Mouse (Mus musculus) CH12.LX (cell line): ENCODE results near the gene Nmd3. TPM values are rescaled to one million over a fixed set of nuclear protein-coding genes. Genes with fewer than 3 reads are reported as not detected.

Experiments used
- DNase-seq: peaks from one replicate; pipeline ENCODE4 v3.0.0-alpha.2; 2013; ENCODE audit errors: extremely low read depth
- H3K27ac ChIP-seq: 2 replicates; pipeline ENCODE4 v1.5.1; 2012; ENCODE audit warnings: low read depth, mild to moderate bottlenecking, control low read depth, moderate library complexity; ENCODE audit not compliant: insufficient read depth
- H3K27me3 ChIP-seq: replicated peaks from 2 replicates; pipeline ENCODE3; 2012; ENCODE audit warnings: inconsistent platforms
- H3K36me3 ChIP-seq, 2 experiments: replicated peaks in 1 of 2; 2 replicates each; pipeline versions ENCODE3 to v1.6.1; 2012; ENCODE audit warnings: inconsistent platforms in 1 of 2, low read length in 1 of 2, mild to moderate bottlenecking in 1 of 2, mixed read lengths in 1 of 2, moderate library complexity in 1 of 2; ENCODE audit not compliant: control insufficient read depth in 1 of 2, insufficient read depth in 1 of 2
- H3K4me1 ChIP-seq, 2 experiments: 2 replicates each; pipeline ENCODE4 v1.6.1; 2012; ENCODE audit warnings: inconsistent platforms in 1 of 2, moderate library complexity in 1 of 2; ENCODE audit not compliant: insufficient read depth in 2 of 2, control insufficient read depth in 1 of 2
- H3K4me2 ChIP-seq: 2 replicates; pipeline ENCODE4 v1.6.1; 2012; ENCODE audit warnings: low read depth, mild to moderate bottlenecking, control low read depth; ENCODE audit not compliant: poor library complexity, insufficient read depth, severe bottlenecking
- H3K4me3 ChIP-seq, 3 experiments: fragments of 150-350 bp in 1 of 3; sonication (generic) in 1 of 3; replicated peaks in 1 of 3; 2 replicates each; pipeline versions ENCODE3 to v1.5.1; 2011 to 2012; ENCODE audit warnings: low read depth in 2 of 3, low read length in 2 of 3, mild to moderate bottlenecking in 2 of 3, moderate library complexity in 2 of 3, control low read depth in 1 of 3, improper control_type of control experiment in 1 of 3, inconsistent platforms in 1 of 3, mixed read lengths in 1 of 3; ENCODE audit not compliant: poor library complexity in 1 of 3
- H3K79me2 ChIP-seq: replicated peaks from 2 replicates; pipeline ENCODE4 v1.6.1; 2012; ENCODE audit warnings: mild to moderate bottlenecking, moderate library complexity; ENCODE audit not compliant: control insufficient read depth, poor library complexity, insufficient read depth, severe bottlenecking; ENCODE audit errors: extremely low read depth
- H3K9ac ChIP-seq: 2 replicates; pipeline ENCODE4 v1.6.1; 2012; ENCODE audit warnings: low read depth, mild to moderate bottlenecking, control low read depth, moderate library complexity; ENCODE audit not compliant: insufficient read depth
- H3K9me3 ChIP-seq: replicated peaks from 2 replicates; pipeline ENCODE3; 2012; ENCODE audit warnings: low read length, inconsistent platforms, mixed read lengths
- CHD2 ChIP-seq: IDR thresholded peaks from 2 replicates; pipeline ENCODE4 v1.6.1; 2011; ENCODE audit warnings: low read length, improper control_type of control experiment
- GABPA ChIP-seq: IDR thresholded peaks from 2 replicates; pipeline ENCODE4 v1.6.1; 2012; ENCODE audit warnings: low read depth, low read length, improper control_type of control experiment, inconsistent platforms; ENCODE audit not compliant: insufficient replicate concordance
- HCFC1 ChIP-seq: IDR thresholded peaks from 2 replicates; pipeline ENCODE4 v1.6.1; 2012; ENCODE audit warnings: low read depth, mild to moderate bottlenecking, inconsistent platforms, low read length, improper control_type of control experiment
- IRF4 ChIP-seq: IDR thresholded peaks from 2 replicates; pipeline ENCODE4 v1.6.1; 2014; ENCODE audit warnings: low read depth, mild to moderate bottlenecking, inconsistent platforms, low read length, improper control_type of control experiment
- JUN ChIP-seq: IDR thresholded peaks from 2 replicates; pipeline ENCODE4 v1.6.1; 2011; ENCODE audit warnings: low read depth, mild to moderate bottlenecking, low read length, improper control_type of control experiment, moderate library complexity; ENCODE audit not compliant: insufficient read depth
- MAFK ChIP-seq: IDR thresholded peaks from 2 replicates; pipeline ENCODE4 v1.6.1; 2011; ENCODE audit warnings: low read length, improper control_type of control experiment; ENCODE audit not compliant: insufficient replicate concordance
- MAX ChIP-seq: IDR thresholded peaks from 2 replicates; pipeline ENCODE4 v1.6.1; 2011; ENCODE audit warnings: low read length, improper control_type of control experiment
- MAZ ChIP-seq: IDR thresholded peaks from 2 replicates; pipeline ENCODE4 v1.6.1; 2012; ENCODE audit warnings: low read depth, mild to moderate bottlenecking, inconsistent platforms, low read length, improper control_type of control experiment, moderate library complexity
- MXI1 ChIP-seq: IDR thresholded peaks from 2 replicates; pipeline ENCODE4 v1.6.1; 2011; ENCODE audit warnings: mild to moderate bottlenecking, low read depth, low read length, improper control_type of control experiment
- MYC ChIP-seq: IDR thresholded peaks from 2 replicates; pipeline ENCODE4 v1.6.1; 2011; ENCODE audit warnings: low read depth, mild to moderate bottlenecking, improper control_type of control experiment, low read length
- NELFE ChIP-seq: IDR thresholded peaks from 2 replicates; pipeline ENCODE4 v1.6.1; 2011; ENCODE audit warnings: low read depth, low read length, improper control_type of control experiment
- NRF1 ChIP-seq: IDR thresholded peaks from 2 replicates; pipeline ENCODE4 v1.6.1; 2014; ENCODE audit warnings: low read depth, mild to moderate bottlenecking, inconsistent platforms, low read length, improper control_type of control experiment, moderate library complexity
- POLR2A ChIP-seq: IDR thresholded peaks from 2 replicates; pipeline ENCODE4 v1.6.1; 2011; ENCODE audit warnings: low read depth, mild to moderate bottlenecking, improper control_type of control experiment, low read length
- POLR2AphosphoS2 ChIP-seq: IDR thresholded peaks from 2 replicates; pipeline ENCODE4 v1.6.1; 2011; ENCODE audit warnings: low read depth, low read length, improper control_type of control experiment
- RCOR1 ChIP-seq: conservative IDR thresholded peaks from 2 replicates; pipeline ENCODE4 v1.6.1; 2012; ENCODE audit warnings: low read depth, mild to moderate bottlenecking, inconsistent platforms, low read length, improper control_type of control experiment
- SIN3A ChIP-seq: IDR thresholded peaks from 2 replicates; pipeline ENCODE4 v1.6.1; 2012; ENCODE audit warnings: low read length, improper control_type of control experiment, inconsistent platforms
- TCF12 ChIP-seq: IDR thresholded peaks from 2 replicates; pipeline ENCODE4 v1.6.1; 2014; ENCODE audit warnings: low read depth, mild to moderate bottlenecking, inconsistent platforms, low read length, improper control_type of control experiment
- USF1 ChIP-seq: IDR thresholded peaks from 2 replicates; pipeline ENCODE4 v1.6.1; 2014; ENCODE audit warnings: low read depth, mild to moderate bottlenecking, inconsistent platforms, low read length, improper control_type of control experiment
- USF2 ChIP-seq: conservative IDR thresholded peaks from 2 replicates; pipeline ENCODE4 v1.6.1; 2011; ENCODE audit warnings: low read depth, low read length, improper control_type of control experiment
- dilution Hi-C: fragments of 300-500 bp; cut with MboI; formaldehyde crosslinking; loops from 2 replicates; pipeline ENCODE4 v1.14.3; 2020; ENCODE audit warnings: low sequenced_read_pairs; ENCODE audit not compliant: extremely low pct_unique_long_range_greater_than_20kb, extremely low pct_ligation_motif_present
- in situ Hi-C: fragments of 300-500 bp; cut with MboI; formaldehyde crosslinking; loops from 3 replicates; pipeline ENCODE4 v1.14.3; 2019; ENCODE audit warnings: low sequenced_read_pairs, low pct_ligation_motif_present, low pct_unique_long_range_greater_than_20kb, mixed read lengths
- polyA plus RNA-seq: library from polyadenylated mRNA; unstranded; fragments of >175 nt; gene quantifications from 2 replicates; pipeline ENCODE4 v1.2.1, GENCODE M21; 2012; ENCODE audit warnings: low read depth; ENCODE audit not compliant: insufficient read length
- total RNA-seq, 2 experiments: library from RNA; depleted of rRNA; stranded (reverse); fragments of 300-350 nt in 1 of 2; fragments of >200 nt in 1 of 2; gene quantifications; 2 replicates each; pipeline ENCODE4 v1.2.3; 2012 to 2014

The Nmd3 gene
- total and polyA plus RNA-seq, 3 experiments = 128 to 291 (median 154) TPM

DNA sequence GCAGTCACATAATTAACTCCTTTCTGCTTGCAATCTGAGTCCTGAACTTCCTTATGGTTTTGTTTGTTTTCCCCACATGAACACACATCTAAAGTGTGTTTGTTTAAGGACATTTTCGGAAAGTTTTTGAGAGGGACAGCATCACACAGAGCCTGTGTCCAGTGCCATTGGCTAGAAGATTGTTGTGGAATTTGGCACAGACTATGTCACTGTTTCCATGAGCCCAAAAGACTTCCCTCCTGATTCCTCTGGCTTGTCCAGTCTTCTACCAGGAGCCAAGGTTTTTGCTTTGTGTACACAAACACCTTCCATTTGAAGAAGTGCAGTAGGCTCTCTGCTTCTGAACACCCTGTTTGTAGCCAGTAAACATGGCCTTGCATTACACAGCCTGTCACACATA lies 32.0 kb upstream of the Nmd3 start:
- Histone ChIP-seq H3K79me2 (no peaks in the 10 kb centered on the region), H3K9ac (no peak overlapping the region), H3K27me3 (no peaks in the 10 kb centered on the region), H3K4me2 (no peak overlapping the region), H3K9me3 (no peaks in the 10 kb centered on the region), H3K27ac (no peak overlapping the region), H3K4me1 (peaks cover 0 to 18% of the 10 kb centered on the region in 2 experiments; a peak in 3 of 4 replicates), H3K36me3 (no peaks in the 10 kb centered on the region), H3K4me3 (no peak overlapping the region)
- DNase-seq = no peak
- TF ChIP-seq MXI1 (no peak), SIN3A (no peak), CHD2 (no peak), RCOR1 (no peak), POLR2A (no peak), NRF1 (no peak), HCFC1 (no peak), NELFE (no peak)
- in situ Hi-C loops = no loop called here
- dilution Hi-C loops = no loop called here

DNA sequence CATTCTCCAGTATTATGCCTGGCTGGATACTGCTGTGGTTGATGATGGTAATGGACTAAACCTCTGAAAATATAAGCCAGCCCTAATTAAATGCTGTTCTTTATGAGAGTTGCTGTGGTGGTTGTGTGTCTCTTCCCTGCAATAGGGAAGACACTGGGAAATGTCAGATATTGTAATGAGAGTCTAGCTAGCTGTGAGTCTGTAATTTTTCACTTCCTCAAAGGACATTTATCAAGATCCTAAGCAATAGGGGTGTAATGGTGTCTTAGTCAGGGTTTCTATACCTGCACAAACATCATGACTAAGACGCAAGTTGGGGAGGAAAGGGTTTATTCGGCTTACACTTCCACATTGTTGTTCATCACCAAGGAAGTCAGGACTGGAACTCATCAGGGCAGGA lies 30.8 kb upstream of the Nmd3 start:
- no peak for DNase-seq
- in situ Hi-C loops = no loop called here
- peaks cover 0 to 18% of the 10 kb centered on the region in 2 experiments; a peak in 3 of 4 replicates for H3K4me1 ChIP-seq
- TF ChIP-seq POLR2AphosphoS2 (no peak), MAZ (no peak), USF1 (no peak), MXI1 (no peak), TCF12 (no peak), MAX (no peak), JUN (no peak), USF2 (no peak), MYC (no peak), MAFK (no peak), SIN3A (no peak), NELFE (no peak), POLR2A (no peak), GABPA (no peak), IRF4 (no peak)
- TF ChIP-seq, all 38 proteins: peak for 0
- H3K36me3 ChIP-seq = no peaks in the 10 kb centered on the region
- H3K9me3 ChIP-seq = no peaks in the 10 kb centered on the region
- H3K27me3 ChIP-seq = no peaks in the 10 kb centered on the region
- H3K4me3 ChIP-seq = no peak overlapping the region
- dilution Hi-C loops = no loop called here
- H3K79me2 ChIP-seq = no peaks in the 10 kb centered on the region
- no peak overlapping the region for H3K27ac ChIP-seq
- H3K4me2 ChIP-seq = no peak overlapping the region
- no peak overlapping the region for H3K9ac ChIP-seq
